Mouse (Mus musculus) adipocyte (in vitro differentiated cells): ENCODE data around the gene Nucb1.
"Not testable (repeated sequence)": the region's sequence is repeated elsewhere in the genome, so short reads cannot be mapped to it uniquely, and the experiment has no call there.

ENCODE experiments used
- DNase-seq: peaks from one replicate; pipeline ENCODE4 v3.0.0-alpha.2; 2016; ENCODE audit warnings: low spot score

Gene Nucb1

GRCm38 (mm10) chr7:45488293-45489204 is 21.7 kb downstream of the Nucb1 start, which contains the start of gene Dhdh:
Gene Dhdh (minus strand): TSS chr7:45488805.
- no peak for DNase-seq

GRCm38 (mm10) chr7:45487861-45488292 is 22.3 kb downstream of the Nucb1 start:
- no peak for DNase-seq

- peak; percentile 70 for DNase-seq
These were observed 23.3 kb downstream of the Nucb1 start, which contains the start of gene Gm45808 for GRCm38 (mm10) chr7:45486761-45487415. Gene Gm45808 (minus strand): TSS chr7:45486811.

- DNase-seq, result no peak
These were observed 24.0 kb downstream of the Nucb1 start for GRCm38 (mm10) chr7:45486158-45486557.

- DNase-seq, result not testable (repeated sequence)
These were observed 25.2 kb downstream of the Nucb1 start for GRCm38 (mm10) chr7:45484985-45485384.

- no peak for DNase-seq
These were observed 28.0 kb downstream of the Nucb1 start for GRCm38 (mm10) chr7:45482166-45482565.

- DNase-seq, result peak; percentile 64
These were observed 28.8 kb downstream of the Nucb1 start, which contains the start of gene Tulp2 for GRCm38 (mm10) chr7:45481374-45481927. Gene Tulp2 (plus strand): TSS chr7:45481877.

GRCm38 (mm10) chr7:45480310-45480709 is 29.9 kb downstream of the Nucb1 start:
- DNase-seq, result not testable (repeated sequence)

- DNase-seq, result no peak
These were observed 31.4 kb downstream of the Nucb1 start for GRCm38 (mm10) chr7:45478774-45479173.

- peak; percentile 80 for DNase-seq
These were observed 33.2 kb downstream of the Nucb1 start for GRCm38 (mm10) chr7:45477003-45477402.

- no peak for DNase-seq
These were observed 33.8 kb downstream of the Nucb1 start for GRCm38 (mm10) chr7:45476453-45476852.

- DNase-seq, result no peak
These were observed 34.8 kb downstream of the Nucb1 start for GRCm38 (mm10) chr7:45475291-45475969.

GRCm38 (mm10) chr7:45470869-45471268 is 39.3 kb downstream of the Nucb1 start:
- DNase-seq, result peak; percentile 81

- no peak for DNase-seq
These were observed 43.0 kb downstream of the Nucb1 start for GRCm38 (mm10) chr7:45467090-45467670.

GRCm38 (mm10) chr7:45466283-45467089 is 43.7 kb downstream of the Nucb1 start, which contains the start of gene Bax:
Gene Bax (minus strand): TSS chr7:45466898.
- DNase-seq, result peak; percentile 91

- no peak for DNase-seq
These were observed 44.7 kb downstream of the Nucb1 start for GRCm38 (mm10) chr7:45465549-45465948.

GRCm38 (mm10) chr7:45465112-45465511 is 45.1 kb downstream of the Nucb1 start:
- no peak for DNase-seq

- no peak for DNase-seq
These were observed 46.0 kb downstream of the Nucb1 start for GRCm38 (mm10) chr7:45463987-45464778.

- not testable (repeated sequence) for DNase-seq
These were observed 47.3 kb downstream of the Nucb1 start for GRCm38 (mm10) chr7:45462868-45463267.

GRCm38 (mm10) chr7:45462325-45462724 is 47.9 kb downstream of the Nucb1 start:
- DNase-seq, result no peak
